Mouse (Mus musculus) stomach, postnatal 0 days (tissue): ENCODE measurements at regions not wholly inside any gene's neighbourhood (a gene's known extent, or its start where the extent isn't known, plus 50 kb on each side); places are given as distances from the start of the nearest gene placed in this dataset.

Experiments
- CTCF ChIP-seq: IDR thresholded peaks from 2 replicates; pipeline ENCODE4 v1.5.1; 2016; ENCODE audit warnings: antibody characterized with exemption, low read depth, mild to moderate bottlenecking, moderate library complexity
- EP300 ChIP-seq: optimal IDR thresholded peaks from 2 replicates; pipeline ENCODE3; 2016; ENCODE audit warnings: antibody characterized with exemption

DNA sequence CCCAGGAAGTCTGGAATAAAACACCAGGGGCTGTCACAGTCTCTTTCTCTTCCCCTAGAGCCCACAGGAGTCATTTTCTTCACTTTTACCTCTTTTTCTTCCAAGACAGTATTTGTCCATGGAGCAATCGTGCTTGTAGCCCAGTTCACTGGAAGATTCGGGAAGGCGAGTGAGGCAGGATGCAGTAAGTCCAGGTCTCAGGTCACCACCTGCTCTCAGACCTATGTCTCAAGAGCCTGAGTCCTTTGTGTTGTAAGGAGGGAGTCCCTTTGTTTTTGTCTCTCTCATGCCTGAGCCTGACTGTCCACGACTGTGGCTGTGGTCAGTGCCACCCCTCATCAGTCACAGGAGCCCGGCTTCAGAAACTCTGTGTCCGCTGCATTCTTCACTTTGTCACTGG, 140.9 kb downstream of the Sh3bp4 start:
- no peak for TF ChIP-seq CTCF
- no peak for TF ChIP-seq EP300
